Mouse (Mus musculus) ES-Bruce4 (cell line): ENCODE measurements around the gene Rgs11.

Source experiments
- CTCF ChIP-seq: IDR thresholded peaks from one replicate; pipeline ENCODE4 v1.8.1; 2011; ENCODE audit warnings: low read depth, low read length
- EP300 ChIP-seq: IDR thresholded peaks from 2 replicates; pipeline ENCODE4 v1.6.1; 2011; ENCODE audit warnings: low read depth, low read length; ENCODE audit not compliant: insufficient read depth

- no peak for TF ChIP-seq EP300
- no peak for TF ChIP-seq CTCF
Measured at GRCm38 (mm10) chr17:26231156-26231555, 28.4 kb downstream of the Rgs11 start.
